Mouse (Mus musculus): ENCODE data around the gene Vmp1.

The Vmp1 gene

DNA sequence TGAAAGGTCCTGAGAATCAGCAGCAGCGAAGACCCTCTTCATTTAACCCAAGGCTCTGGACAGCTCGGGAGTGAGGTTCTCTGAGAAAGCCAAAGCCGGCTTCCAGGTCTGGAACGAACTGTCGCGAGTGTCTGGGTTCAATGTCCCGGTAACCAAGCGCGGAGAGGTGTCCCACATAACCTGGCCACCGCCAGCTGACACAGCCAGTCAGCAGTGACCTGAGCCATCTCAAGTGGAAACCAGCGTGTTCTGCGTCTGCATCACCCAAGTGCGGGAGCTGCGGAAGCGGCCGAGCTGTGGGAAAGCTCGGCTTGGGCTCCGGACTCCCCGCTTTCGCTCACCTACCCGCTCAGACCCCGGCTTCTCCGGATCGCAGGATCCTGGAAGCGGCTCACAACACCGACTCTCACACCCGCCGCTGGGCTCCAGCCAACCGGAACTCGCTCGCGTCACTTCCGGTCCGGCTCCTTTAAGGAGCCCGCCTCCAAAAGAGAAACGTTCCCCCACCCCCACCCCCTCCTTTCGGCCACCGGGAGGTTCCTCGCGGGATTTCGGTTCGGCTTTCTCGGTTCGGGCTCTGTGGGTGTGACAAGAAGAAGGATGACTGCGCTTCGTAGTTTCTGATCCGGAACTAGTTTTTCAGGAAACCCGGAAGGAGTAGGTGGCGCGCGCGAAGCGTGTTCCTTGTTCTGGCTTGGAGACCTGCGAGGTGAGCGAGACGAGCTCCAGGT, at the start of gene Vmp1, which contains the start of gene Ptrh2:
TSS of gene Vmp1 (minus strand) at position 442 of the 731 bp plus-strand sequence.
TSS of gene Ptrh2 (plus strand) at position 591 of the 731 bp plus-strand sequence.
- DNase-seq: peak; percentile 81 to 84

GRCm38 (mm10) chr11:86731443-86731842, 47.8 kb upstream of the Vmp1 start:
- no peak for DNase-seq

DNA sequence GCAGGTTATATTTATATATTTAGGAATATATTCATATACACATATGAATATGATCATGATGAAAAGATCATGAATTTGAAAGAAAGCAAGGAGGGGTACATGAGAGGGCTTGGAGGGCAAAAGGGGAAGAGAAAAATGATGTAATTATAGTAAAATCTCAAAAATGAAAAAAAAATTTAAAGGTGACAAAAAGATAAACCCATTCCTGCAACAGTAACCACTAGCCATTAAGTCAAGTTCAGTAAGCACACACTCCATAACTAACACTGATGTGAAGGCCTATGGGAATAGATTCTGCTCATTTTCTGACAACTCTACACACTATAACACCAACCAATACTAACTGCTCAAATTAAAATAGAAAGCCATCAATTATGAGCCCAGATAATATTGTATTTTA, 42.0 kb upstream of the Vmp1 start:
- no peak for DNase-seq

DNA sequence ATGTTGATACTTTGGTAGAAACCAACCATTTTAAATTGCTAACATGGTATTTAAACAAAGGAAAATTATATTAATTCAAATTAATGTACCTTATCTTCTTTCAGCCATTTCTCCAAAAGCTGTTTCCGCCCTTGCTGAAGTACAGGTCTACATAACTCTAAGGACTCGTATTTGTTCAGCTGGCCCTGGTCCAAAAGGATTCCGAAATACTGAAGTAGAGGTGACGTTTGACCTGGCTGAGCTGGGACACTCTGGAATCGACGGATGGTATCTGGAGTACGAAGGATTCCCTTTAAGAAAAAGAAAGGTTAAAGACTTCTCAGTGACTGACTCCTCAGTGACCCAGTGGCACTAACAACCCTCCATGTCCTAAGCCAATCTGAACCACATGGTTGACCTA, 41.3 kb upstream of the Vmp1 start:
- DNase-seq: no peak

DNA sequence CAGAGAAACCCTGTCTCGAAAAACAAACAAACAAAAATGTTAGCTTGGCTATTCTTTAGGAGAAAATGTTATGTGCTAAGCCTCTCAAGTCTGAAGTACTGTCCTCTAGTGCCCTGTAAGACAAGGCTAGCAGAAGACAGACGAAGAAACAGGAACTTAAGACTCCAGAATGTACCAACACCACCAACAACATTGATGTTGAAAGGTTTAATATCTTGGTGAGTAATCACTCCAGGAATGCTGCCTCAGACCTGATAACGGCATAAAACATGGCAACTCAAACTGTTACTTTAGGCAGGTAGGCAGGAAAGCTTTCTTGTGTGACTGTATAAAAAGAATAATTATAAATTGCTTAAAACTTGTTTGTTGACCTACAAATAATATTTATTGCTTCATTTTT, 40.4 kb upstream of the Vmp1 start:
- DNase-seq: no peak

DNA sequence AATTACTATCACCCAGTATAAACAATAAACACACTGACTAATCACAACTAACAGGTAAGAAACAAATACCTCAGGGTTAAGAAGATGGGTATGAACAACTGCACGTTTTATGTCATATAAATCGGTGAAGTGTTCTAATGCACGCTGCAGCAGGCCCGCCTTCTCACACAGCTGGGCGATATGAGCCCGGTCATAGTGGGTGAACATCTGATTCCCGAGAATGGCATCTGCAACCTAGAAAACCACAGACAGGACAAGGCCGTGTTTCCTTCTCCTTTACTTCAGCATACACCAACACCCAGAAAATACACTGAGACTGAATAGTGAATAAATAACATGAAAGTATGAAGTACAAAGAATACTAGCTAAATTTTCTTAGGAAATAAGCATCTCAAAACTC, 35.8 kb upstream of the Vmp1 start:
- no peak for DNase-seq

DNA sequence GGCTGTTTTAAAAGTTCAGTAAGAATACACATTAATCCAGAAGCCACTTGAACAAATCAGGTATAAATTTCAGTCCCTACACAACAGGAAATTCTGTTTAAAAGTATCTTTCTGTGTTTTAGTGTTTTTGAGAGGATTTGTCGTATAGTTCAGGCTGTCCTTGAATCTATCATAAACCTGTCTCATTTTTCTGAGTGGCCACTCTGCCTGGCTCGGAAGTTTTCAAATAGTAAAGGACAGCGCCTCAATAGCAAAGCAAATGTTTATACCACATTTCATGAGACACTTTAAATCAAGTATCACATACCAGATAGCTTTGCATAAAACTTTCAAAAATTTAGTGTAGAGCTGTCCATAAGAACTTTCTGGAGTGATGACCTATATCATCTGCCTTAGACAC, 34.7 kb upstream of the Vmp1 start:
- DNase-seq: no peak

- DNase-seq: no peak
Measured at GRCm38 (mm10) chr11:86717306-86718065, 33.9 kb upstream of the Vmp1 start.

GRCm38 (mm10) chr11:86714606-86715005, 31.0 kb upstream of the Vmp1 start:
- no peak for DNase-seq

- DNase-seq: no peak
Measured at GRCm38 (mm10) chr11:86701151-86701550, 17.5 kb upstream of the Vmp1 start.

GRCm38 (mm10) chr11:86695461-86695860, 11.8 kb upstream of the Vmp1 start:
- no peak for DNase-seq

DNA sequence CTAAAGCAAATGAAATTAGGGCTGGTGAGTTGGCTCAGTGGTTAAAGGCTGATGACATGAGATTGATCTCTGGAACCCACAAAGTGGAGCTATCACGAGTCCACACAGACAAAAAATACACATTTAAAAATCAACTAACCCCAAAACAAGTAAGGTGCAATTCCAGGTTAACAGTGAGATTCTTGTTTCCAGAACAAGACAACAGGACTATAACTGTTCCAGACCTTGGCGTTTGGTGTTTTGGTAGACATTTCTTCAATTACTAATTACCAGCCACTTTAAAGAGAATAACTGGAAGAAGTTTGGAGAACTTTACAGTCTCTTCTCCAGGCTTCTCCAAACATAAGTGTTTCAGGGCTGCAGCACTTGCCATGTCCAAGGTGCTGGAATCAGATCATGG, 8.9 kb upstream of the Vmp1 start:
- no peak for DNase-seq

DNA sequence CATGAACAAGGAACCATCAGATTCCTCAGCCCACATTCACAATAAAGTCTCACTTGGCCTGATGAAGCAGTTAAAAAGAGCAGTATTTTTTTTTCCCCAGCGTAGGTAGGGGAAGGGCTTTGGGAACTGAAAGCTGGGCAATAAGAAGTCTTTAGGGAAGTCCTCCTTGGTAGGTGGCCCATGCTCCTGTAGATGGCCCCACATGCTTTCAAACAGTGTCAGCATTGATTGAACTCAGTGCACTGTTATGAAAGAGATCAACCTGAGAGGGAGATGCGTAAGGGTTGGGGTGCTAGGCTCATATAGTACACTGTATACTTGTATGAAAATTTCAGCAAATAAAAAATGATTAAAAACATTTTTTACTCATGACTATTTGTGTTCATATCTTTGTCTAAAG, 8.3 kb upstream of the Vmp1 start:
- DNase-seq: no peak

DNA sequence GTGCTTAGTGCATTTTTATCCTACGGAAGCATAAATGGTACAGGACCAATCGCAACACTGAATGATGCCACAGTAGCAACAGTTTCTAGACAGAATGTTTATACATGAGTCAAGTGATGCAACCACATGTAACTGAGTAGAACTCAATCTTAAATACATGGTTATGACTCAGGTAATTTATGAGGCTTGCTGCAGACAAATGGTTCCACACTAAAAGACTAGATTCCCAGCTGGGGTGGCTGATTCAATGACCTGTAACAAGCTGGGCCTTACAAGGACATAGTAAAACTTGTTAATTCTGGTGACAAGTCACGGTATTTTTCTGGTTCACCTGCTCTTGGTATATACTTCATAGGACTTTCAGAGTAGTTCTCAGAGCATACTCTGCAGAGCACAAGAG, 7.8 kb upstream of the Vmp1 start:
- no peak for DNase-seq

- no peak for DNase-seq
Measured at GRCm38 (mm10) chr11:86690383-86690782, 6.7 kb upstream of the Vmp1 start.

- DNase-seq: no peak
Measured at GRCm38 (mm10) chr11:86685366-86685765, 1.7 kb upstream of the Vmp1 start.

- DNase-seq: no peak
Measured at GRCm38 (mm10) chr11:86684126-86685012, 733 bp upstream of the Vmp1 start.

DNA sequence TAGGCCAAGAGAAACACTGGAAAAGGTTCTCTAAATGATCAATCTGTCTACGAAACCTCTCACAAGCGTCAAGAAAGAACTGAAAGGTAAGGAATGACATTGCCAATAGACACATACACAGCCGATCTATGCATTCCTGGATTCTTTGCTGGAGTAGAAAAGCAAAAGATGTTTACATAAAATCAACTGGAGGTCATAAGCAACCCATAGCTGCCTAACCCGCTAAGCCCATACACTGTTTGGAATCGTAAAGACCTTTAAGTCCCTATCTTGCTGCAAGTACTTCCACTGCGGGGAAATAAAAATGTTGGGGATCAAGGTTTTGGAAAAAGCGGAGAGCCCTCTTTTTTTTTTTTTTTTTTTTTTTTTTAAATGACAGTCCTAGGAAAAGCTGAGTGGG, 775 bp downstream of the Vmp1 start:
- no peak for DNase-seq

DNA sequence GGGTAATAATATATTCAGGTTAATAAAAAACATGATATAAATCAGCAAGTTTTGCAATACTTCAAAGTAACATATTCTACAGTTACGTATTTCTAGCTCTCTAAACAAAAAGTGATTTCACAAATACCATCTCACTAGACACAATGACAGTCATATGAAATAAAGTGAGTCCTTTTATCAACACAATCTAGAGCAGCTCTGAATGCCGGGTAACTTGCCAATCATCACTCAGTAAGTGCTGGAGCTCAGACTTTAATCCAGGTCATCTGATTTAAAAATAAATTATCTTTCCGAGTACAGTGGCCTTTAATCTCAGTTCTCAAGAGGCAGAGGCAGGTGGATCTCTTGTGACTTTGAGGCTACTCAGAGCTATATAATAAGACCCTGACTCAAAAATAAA, 2.2 kb downstream of the Vmp1 start:
- no peak for DNase-seq

DNA sequence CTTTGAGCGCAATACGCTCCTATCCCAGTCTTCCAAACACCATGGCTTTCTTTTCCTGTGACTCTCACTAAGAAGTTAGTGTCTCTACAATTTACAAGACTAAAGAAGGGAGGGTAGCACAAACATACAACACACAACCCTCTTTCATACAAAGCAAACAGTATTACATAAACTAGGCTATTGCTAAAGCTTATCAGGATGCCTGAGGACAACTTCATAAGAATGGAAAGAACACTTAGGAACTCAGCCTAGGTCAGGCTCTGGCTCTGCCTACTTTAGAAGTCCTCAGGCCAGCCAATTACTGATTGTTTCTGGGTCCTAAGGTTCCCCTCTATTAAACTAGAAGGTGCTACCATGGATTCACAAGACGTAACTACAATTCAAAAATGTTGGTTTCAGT, 2.9 kb downstream of the Vmp1 start:
- no peak for DNase-seq

- no peak for DNase-seq
Measured at GRCm38 (mm10) chr11:86678957-86679356, 4.7 kb downstream of the Vmp1 start.

DNA sequence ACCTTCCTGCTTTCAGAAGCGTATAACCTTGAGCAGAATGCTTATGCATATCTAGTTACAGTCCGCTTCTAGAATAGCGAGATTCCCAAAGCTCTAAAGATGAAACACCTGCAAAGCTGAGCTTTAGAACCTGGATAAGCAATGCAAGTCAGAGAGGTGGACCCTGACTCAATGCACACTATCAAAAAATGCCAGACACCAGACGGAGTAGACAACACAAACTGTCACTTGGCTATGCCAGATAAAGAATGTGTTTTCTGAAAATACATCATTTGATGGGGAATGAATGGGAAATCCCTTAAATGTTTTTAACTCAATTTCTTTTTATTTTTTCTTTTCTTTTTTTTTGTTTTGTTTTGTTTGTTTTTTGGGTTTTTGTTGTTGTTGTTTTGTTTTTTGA, 8.1 kb downstream of the Vmp1 start:
- DNase-seq: no peak

- no peak for DNase-seq
Measured at GRCm38 (mm10) chr11:86672772-86673171, 10.9 kb downstream of the Vmp1 start.
